Mouse (Mus musculus): ENCODE results near the gene Olfr648.

The Olfr648 gene

GRCm38 (mm10) chr7:104183292-104183691, at the start of gene Olfr648:
Gene Olfr648, minus strand, starts transcription at chr7:104183392.
- in situ Hi-C loops (cut with MboI, MseI) = loop anchor here (10.0 kb wide), 2 partner anchors 422 to 478 kb away; partner anchors contain the start of gene Olfr655

- in situ Hi-C loops (cut with MboI, MseI) = no loop called here
Observed at GRCm38 (mm10) chr7:104231203-104231602, 48.0 kb upstream of the Olfr648 start.

DNA sequence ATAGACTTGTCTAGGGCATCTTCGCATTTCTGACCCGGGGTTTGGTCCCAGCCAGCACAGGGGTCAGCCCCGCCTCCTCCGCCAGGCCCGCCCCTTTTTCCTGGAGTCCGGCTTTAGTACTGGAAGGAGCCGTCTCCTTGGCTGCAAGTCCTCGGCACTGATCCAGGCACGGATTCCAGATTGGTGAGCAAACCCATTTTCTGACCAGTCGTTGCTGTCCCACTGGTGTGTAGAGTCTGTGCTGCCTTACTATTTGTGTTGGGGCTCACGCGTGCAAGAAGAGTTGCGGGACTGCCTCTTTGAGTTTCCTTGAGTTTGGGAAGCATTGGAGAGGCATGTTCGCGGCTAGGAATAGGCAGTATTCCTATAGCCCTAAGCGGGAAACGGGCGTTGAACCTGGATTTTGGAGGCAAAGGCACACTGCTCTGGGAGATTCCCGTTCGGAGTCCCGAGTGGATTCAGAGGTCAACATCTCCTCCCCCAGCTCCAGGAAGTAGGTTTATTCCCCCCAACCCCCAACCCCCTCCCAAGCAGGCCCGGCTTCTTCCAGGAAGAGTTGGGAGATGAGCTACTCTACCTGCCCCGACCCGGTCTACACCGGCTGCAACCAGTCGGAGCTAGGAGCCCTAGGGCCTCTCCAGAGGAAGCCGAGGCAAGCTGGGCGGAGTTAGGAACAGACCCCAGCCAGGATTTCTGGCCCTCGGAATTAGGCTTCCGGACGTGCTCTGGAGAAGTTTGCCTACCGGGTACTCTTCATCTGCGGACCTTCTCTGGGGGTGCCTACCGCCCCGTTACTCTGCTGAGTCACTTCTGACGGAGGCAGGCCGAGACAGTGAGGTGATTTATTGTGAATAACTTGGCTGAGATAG, 35.7 kb upstream of the Olfr648 start, which contains the start of gene Trim6:
Gene Trim6, plus strand, starts transcription at position 93 of the 869 bp plus-strand sequence.
- in situ Hi-C loops (cut with MboI, MseI) = no loop called here

DNA sequence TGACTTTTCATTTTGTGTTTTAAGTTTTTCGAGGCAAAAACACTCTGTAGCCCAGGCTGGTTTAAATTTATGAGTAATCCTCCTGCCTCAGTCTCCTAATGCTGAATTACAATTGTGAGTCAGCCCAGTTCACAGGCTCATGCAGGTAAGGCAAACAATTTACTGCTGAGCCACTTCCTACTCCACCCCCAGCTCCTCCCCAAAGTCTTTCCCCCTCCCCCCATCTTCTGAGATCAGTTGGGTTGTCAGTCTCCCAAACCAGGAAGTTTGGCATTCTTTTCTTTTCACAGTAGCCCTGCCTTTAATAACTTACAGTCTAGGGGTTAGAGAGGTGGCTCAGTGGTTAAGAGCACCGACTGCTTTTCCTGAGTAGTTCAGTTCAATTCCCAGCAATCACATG, 34.7 kb upstream of the Olfr648 start:
- in situ Hi-C loops (cut with MboI, MseI) = no loop called here

DNA sequence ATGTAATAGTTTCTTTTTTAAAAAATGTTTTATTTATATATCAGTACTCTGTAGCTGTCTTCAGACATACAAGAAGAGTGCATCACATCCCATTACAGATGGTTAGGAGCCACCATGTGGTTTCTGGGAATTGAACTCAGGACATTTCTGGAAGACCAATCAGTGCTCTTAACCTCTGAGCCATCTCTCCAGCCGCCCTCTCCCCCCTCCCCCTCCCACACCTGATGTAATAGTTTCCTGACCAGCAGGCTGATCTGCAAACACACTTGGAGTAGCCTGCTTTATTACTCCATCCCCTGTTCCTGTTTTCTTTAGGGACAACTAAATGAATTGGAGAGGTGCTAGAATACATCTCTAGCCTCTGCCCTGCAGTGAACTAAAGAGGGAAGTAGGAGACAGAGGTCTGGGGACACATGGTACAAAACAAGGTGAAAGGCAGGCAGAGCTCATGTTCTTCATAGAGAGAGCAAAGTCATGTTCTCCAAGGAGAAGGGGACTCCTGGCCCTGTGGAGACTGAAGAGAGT, 32.9 kb upstream of the Olfr648 start:
- in situ Hi-C loops (cut with MboI, MseI) = no loop called here

- in situ Hi-C loops (cut with MboI, MseI) = no loop called here
Observed at GRCm38 (mm10) chr7:104206197-104206596, 23.0 kb upstream of the Olfr648 start.

DNA sequence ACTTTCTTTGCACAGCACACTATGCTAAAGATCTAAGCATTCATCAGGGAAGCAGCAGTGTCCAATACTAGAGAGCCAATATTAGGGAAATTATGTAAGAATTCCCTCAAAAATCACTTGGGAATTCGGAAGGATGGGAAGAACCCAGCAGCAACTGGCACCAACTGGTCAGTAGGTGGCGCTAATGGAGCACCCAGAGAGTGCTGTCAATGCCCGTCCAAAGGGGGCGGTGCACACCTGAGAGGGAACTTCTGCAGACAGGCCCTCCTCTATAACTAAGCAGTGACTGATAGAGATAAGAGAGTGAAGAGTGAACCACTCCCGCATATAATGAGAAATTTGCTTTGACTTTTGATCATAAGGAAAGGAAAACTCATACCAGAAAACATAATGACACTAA, 16.6 kb upstream of the Olfr648 start:
- in situ Hi-C loops (cut with MboI, MseI) = no loop called here

DNA sequence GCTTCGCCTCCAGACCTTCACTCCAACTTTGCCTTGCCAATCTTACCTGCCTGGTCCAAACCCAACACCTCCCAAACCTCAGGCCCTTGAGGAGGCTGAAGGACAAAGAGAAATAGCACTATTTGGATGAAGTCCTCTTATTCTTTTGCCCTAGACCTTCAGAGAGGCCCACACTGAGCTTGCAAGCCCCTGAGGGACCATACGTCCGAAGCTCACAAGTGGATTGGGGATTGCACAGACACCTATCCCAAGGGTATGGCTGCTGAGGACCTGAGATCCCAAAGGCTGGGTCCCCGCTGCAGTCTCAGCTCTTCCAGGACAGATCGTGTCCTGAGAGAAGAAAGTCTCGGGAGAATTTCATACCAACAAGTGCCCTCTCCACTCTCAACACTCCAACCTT, 12.7 kb upstream of the Olfr648 start, which contains the start of gene Olfr649:
Gene Olfr649, minus strand, starts transcription at position 101 of the 400 bp plus-strand sequence.
- in situ Hi-C loops (cut with MboI, MseI) = no loop called here

GRCm38 (mm10) chr7:104191275-104191674, 8.1 kb upstream of the Olfr648 start:
- in situ Hi-C loops (cut with MboI, MseI) = no loop called here

GRCm38 (mm10) chr7:104179074-104179473, 4.1 kb downstream of the Olfr648 start:
- in situ Hi-C loops (cut with MboI, MseI) = no loop called here

DNA sequence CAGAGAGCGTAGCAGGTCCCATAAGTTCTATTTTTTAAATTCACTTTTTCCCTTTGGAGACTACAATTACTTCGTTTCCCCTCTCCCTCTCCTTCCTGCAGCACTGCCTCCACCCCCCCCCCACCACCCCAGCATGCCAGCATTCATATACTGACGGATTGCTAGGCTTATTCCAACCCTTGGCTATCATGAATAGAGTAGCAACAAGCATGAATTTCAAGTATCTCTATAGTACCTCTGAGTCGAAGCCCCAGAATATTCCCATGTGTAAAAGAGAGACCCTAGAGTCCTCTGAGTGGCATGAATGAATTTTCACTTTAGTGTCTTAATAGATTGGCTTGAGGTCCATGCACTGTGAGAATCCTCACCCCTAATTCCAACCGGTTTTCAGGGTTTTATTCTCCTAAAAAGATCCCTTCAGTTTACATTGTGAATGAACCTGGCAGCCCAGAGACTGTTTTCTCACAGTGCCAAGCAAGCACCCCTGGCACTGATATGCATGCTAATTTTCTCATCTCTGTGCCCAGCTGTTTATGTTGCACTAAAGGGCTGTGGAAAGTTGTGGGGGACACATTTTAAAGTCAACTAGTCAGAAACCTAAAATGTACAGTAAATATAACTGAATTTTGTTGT, 4.7 kb downstream of the Olfr648 start:
- in situ Hi-C loops (cut with MboI, MseI) = no loop called here

DNA sequence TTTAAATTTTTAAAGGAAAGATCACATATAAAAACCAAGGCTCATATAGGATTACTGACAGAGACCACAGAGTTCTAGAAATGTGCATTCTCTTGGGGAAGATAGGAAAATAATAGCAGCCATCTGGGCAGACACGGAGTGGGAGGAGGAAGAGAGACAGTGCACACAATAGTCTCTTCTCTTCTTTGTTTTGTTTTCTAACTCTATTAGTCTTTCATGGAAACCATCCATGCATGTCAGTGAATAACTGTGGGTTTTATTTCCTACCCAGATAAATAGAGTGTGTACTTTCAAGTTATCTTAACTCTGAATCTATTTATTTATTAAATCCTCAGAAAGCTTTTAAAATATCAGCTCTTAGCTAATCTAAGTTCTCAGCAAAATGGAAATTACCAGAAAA, 8.1 kb downstream of the Olfr648 start:
- in situ Hi-C loops (cut with MboI, MseI) = no loop called here

DNA sequence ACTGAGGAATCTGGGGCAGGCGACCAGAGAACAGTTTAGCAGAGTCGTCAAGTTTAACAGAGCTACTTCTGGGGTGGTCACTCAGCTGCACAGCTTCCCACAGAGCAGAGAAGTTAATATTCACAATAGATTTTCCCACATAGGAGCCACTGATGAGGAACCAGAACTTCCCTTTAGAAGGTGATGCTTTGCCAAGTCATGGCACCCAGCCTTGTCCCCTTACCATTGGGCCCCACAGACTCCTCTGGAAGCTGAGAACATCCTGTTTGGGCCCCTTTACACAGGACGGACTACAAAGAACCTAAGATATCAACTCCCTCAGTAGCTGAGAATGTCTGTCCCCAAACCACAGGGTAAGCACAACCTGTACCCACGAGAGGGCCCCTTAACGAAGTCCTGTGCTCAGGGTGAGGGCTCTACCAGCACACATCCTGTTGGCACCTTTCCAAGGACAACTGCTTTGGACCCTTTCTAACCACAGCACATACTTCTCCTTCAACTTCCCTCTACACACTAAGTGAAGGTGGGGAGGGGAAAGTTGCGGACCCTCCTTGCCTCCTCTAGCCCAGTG, 13.5 kb downstream of the Olfr648 start:
- in situ Hi-C loops (cut with MboI, MseI) = loop anchor here (10.0 kb wide), 1 partner anchor 445 kb away; no protein-coding TSS in a partner anchor

GRCm38 (mm10) chr7:104167105-104167504, 16.1 kb downstream of the Olfr648 start:
- in situ Hi-C loops (cut with MboI, MseI) = loop anchor here (10.0 kb wide), 1 partner anchor 442 kb away; no protein-coding TSS in a partner anchor

GRCm38 (mm10) chr7:104150456-104150855, 32.7 kb downstream of the Olfr648 start, which contains the start of gene Ubqlnl:
Gene Ubqlnl, minus strand, starts transcription at chr7:104150556.
- in situ Hi-C loops (cut with MboI, MseI) = no loop called here

- in situ Hi-C loops (cut with MboI, MseI) = no loop called here
Observed at GRCm38 (mm10) chr7:104143179-104143578, 40.0 kb downstream of the Olfr648 start, which contains the start of gene Ubqln3. Gene Ubqln3, minus strand, starts transcription at chr7:104143279.

GRCm38 (mm10) chr7:104137305-104137704, 45.9 kb downstream of the Olfr648 start, which contains the start of gene Olfr643:
Gene Olfr643, minus strand, starts transcription at chr7:104137405.
- in situ Hi-C loops (cut with MboI, MseI) = no loop called here

- in situ Hi-C loops (cut with MboI, MseI) = no loop called here
Observed at GRCm38 (mm10) chr7:104129726-104130125, 53.5 kb downstream of the Olfr648 start, which contains the start of gene Ubqln5. Gene Ubqln5, minus strand, starts transcription at chr7:104129826.
